Mouse (Mus musculus) embryo, embryonic 9.5 days (tissue): Measurements from ENCODE around the gene Wdr74.
"Not testable (repeated sequence)": the region's sequence is repeated elsewhere in the genome, so short reads cannot be mapped to it uniquely, and the experiment has no call there.

Experiments used
- DNase-seq: peaks from one replicate; pipeline ENCODE4 v3.0.0-alpha.2; 2017; ENCODE audit errors: extremely low spot score

Gene Wdr74

GRCm38 (mm10) chr19:8715868-8716766, 19.5 kb upstream of the Wdr74 start:
- DNase-seq = no peak

DNA sequence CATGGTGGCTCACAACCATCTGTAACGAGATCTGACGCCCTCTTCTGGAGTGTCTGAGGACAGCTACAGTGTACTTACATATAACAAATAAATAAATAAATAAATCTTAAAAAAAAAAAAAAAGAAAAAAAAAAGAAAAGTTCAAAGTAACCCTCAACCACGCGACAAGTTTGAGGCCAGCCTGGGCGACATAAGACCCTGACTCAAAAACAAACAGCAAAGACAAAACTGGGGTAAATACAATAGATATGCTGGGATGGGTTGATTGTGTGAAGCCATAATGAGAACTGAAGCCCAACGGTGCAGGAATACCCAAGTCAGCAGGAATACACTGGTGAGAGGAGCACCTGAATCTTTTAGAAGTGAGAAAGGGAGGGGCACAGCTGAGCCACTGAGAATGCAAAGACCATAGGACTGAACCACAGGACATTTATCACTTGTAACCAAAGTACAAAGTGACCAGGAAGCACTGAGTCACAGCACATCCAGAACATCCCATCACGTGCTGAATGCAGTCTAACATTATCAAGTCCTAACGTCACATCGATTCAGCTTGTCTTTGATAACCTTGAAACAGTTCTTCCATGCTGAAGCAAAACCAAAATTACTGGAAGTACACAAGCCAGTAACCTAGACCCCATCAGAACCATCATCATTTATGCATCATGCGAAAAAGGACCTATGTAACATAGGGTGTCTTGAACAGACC, 18.7 kb upstream of the Wdr74 start:
- DNase-seq = no peak

DNA sequence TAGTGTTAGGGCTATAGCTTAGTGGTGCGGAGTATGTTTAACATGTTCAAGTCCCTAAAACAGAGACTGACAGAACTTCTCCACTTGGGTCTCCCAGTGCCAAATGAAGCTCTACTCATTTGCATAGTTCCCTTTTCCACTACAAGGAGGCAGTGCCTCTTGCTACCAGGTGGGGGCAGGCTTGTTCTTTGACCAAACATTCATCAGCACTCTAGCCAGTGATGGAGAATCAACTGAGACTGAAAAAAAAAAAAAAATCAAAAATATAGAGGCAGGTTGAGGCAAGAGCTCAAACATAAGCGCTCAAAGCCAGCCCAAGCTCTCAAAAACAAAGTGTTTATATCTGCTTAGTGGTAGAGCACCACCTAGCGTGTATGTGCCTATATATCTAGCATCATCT, 17.3 kb upstream of the Wdr74 start:
- peak; percentile 52 for DNase-seq

GRCm38 (mm10) chr19:8719037-8719436, 16.6 kb upstream of the Wdr74 start:
- not testable (repeated sequence) for DNase-seq

GRCm38 (mm10) chr19:8721378-8721777, 14.2 kb upstream of the Wdr74 start:
- no peak for DNase-seq

DNA sequence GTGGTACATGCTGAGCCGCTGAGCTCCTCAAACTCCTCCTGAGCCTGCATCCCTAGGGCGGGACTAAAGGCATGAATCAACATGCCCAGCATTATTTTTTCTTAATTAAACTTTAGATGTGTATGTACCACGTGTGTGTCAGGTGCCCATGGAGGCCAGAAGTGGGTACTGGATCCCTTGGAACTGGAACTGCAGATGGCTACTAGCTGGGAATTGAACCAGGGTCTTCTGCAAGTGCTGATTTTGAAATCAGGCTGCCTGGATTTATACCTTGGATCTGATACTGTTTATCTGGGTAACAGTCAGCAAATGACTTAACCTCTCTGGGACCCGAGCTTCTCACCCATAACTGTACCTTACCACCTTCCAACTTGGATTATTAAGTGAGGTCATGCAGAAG, 13.6 kb upstream of the Wdr74 start:
- no peak for DNase-seq

- no peak for DNase-seq
These were observed 13.1 kb upstream of the Wdr74 start for GRCm38 (mm10) chr19:8722559-8722906.

- peak; percentile 96 for DNase-seq
These were observed 12.6 kb upstream of the Wdr74 start, which contains the start of gene Slc3a2 for GRCm38 (mm10) chr19:8722907-8723573. Gene Slc3a2 (minus strand): TSS chr19:8723369.

- DNase-seq = no peak
These were observed 11.9 kb upstream of the Wdr74 start for GRCm38 (mm10) chr19:8723574-8724346.

GRCm38 (mm10) chr19:8724392-8724791, 11.2 kb upstream of the Wdr74 start:
- no peak for DNase-seq

- DNase-seq = no peak
These were observed 10.5 kb upstream of the Wdr74 start for GRCm38 (mm10) chr19:8725081-8725613.

GRCm38 (mm10) chr19:8726609-8727390, 8.8 kb upstream of the Wdr74 start:
- peak; percentile 58 for DNase-seq

GRCm38 (mm10) chr19:8727495-8728114, 8.0 kb upstream of the Wdr74 start:
- DNase-seq = peak; percentile 62

- not testable (repeated sequence) for DNase-seq
These were observed 7.1 kb upstream of the Wdr74 start for GRCm38 (mm10) chr19:8728335-8729099.

DNA sequence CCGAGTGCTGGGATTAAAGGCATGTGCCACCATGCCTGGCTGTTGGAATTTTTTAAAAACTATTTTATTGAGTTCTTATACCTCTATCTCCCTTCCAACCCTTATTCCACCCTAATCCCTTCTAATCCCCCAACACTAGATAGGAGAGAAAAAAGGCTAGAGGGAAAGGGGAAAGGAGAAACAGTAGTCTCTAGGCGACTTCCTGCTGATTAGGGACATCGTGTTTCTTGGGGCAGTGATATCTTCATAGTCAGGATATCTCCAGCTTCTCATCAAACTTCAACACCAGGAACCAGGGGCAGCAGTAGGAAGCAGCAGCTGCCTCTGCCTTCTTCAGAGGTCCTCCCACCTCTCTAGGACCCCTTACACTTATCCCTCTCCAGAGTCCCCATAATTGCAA, 1.3 kb upstream of the Wdr74 start:
- DNase-seq = no peak

GRCm38 (mm10) chr19:8736160-8736467, 487 bp downstream of the Wdr74 start:
- DNase-seq = no peak

- no peak for DNase-seq
These were observed 3.3 kb downstream of the Wdr74 start for GRCm38 (mm10) chr19:8738911-8739310.

GRCm38 (mm10) chr19:8739646-8740045, 4.0 kb downstream of the Wdr74 start:
- no peak for DNase-seq

DNA sequence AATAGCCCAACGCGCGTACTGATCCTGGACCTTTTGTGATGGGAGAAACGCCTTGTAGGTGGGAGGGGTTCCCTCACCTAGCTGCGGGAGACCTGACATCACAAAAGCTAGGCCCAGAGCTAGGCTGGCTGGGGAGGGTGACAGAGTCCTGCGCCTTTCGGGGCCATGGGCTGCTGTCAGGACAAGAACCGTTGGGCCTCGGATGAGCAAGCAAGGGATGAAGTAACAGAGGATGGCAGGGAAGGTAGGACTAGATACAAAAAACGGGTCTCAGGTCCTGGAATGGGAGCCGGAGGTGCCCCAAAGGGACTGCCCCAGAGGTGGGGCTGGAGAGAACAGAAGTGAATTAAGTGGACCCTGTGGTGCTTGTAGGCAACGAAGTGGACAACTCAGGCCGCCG, 5.0 kb downstream of the Wdr74 start, which contains the start of gene 1700092M07Rik:
1700092M07Rik (plus strand) TSS at position 116 of the 400 bp plus-strand sequence.
- DNase-seq = no peak
